Mouse (Mus musculus) spleen, adult 2 months (tissue): ENCODE results near the gene Gpcpd1.

Experiments
- CTCF ChIP-seq: fragments of 200-500 bp; IDR thresholded peaks from 2 replicates; pipeline ENCODE4 v1.5.1; 2011; ENCODE audit warnings: mild to moderate bottlenecking, inconsistent platforms; ENCODE audit not compliant: insufficient read depth, insufficient read length, insufficient replicate concordance; ENCODE audit errors: extremely low read depth
- POLR2A ChIP-seq: fragments of 200-500 bp; IDR thresholded peaks from 2 replicates; pipeline ENCODE4 v1.6.1; 2011; ENCODE audit warnings: low read depth, low read length, inconsistent platforms

DNA sequence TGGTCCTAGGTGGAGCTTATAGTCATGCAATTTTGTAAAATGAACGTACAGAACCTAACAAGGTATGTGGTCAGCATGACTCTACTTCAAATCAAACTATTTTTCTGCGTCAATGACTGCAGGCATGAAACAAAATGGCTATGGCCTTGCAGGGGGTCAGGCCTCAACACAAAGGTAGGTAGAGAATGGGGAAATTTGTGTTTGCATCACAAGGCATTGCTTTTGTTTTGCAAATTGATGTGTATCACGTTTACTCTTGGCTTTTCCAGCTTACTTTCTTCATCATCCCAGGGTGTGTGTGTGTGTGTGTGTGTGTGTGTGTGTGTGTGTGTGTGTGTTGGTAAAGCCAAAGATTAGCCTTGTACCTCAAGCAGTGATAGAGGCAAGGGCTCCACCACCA is 30.2 kb upstream of the Gpcpd1 start:
- TF ChIP-seq CTCF = no peak
- TF ChIP-seq POLR2A = no peak
